Mouse (Mus musculus) gastrocnemius, adult 18-20 months (tissue): ENCODE results near the gene Rpl6. TPM values are rescaled to one million over a fixed set of nuclear protein-coding genes. Genes with fewer than 3 reads are reported as not detected.

Experiments used
- DNase-seq: peaks from one replicate; pipeline ENCODE4 v3.0.0; 2021; ENCODE audit warnings: low spot score
- long read RNA-seq, 2 experiments: library from polyadenylated mRNA; stranded (forward); transcript quantifications; one replicate each; pipeline ENCODE4 v2.0.0; 2021
- total RNA-seq, 2 experiments: library from RNA; stranded (reverse); gene quantifications; 2 replicates each; pipeline ENCODE4 v1.2.3; 2021

Gene Rpl6
- 100 to 1,000 TPM; 465 to 471 TPM for total RNA-seq
- long read RNA-seq, experiment 1, transcript Rpl6-201 (7 exons, 1,270 nt) = major isoform, 218 of 243 reads
- long read RNA-seq, experiment 1, partial matches to known transcripts = 19 of 243 reads
- long read RNA-seq, experiment 1, other reads (novel, unspliced or antisense) = 2 of 243 reads
- long read RNA-seq, experiment 2, transcript Rpl6-201 (7 exons, 1,270 nt) = major isoform, 209 of 239 reads
- long read RNA-seq, experiment 2, partial matches to known transcripts = 28 of 239 reads
- long read RNA-seq, experiment 2, other reads (novel, unspliced or antisense) = 2 of 239 reads

DNA sequence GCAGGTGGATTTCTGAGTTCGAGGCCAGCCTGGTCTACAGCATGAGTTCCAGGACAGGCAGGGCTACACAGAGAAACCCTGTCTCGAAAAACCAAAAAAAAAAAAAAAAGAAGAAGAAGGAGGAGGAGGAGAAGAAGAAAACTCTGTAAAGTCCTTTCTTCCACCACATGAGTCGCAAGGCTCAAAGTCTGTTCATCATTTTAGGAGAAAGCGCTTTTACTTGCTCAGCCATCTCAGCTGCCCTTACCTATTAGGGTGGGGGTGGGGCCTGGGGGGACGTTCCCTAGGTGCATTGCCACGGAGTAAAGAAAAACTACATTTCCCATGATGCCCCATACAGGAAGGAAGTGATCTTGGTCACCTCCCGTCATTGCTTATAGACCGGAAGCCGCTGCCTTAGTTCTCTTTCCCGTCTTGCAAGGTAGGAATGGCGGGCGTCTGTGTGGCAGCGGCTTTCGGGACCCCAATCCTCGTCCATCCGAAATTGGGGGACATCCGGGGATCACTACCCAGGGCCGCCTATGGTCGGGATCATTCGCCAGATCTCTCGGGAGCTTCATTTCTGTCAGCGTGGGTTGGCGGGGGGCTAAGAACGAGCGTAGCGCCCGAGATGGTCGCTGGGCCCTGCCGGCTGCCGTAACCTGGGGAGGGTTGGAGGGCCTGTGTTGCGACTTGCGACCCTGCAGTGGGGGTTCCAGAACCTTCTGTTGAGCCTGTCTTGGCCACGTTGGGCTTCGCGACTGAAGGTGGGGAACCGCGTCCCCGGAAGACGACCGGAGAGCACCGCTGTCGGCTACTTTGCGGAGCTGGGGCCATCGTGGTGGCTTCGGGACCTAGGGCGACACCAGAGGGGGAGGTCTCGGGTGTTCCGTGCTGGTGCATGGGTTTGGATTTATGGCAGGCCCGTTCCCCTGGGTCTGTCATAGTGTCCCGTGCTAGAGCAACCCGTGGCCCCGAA is at the start of gene Rpl6:
Gene Rpl6, plus strand, starts transcription at position 350 of the 958 bp plus-strand sequence.
- peak; percentile 85 for DNase-seq

- DNase-seq = no peak
Measured at GRCm38 (mm10) chr5:121156121-121156520, 48.2 kb upstream of the Rpl6 start.

DNA sequence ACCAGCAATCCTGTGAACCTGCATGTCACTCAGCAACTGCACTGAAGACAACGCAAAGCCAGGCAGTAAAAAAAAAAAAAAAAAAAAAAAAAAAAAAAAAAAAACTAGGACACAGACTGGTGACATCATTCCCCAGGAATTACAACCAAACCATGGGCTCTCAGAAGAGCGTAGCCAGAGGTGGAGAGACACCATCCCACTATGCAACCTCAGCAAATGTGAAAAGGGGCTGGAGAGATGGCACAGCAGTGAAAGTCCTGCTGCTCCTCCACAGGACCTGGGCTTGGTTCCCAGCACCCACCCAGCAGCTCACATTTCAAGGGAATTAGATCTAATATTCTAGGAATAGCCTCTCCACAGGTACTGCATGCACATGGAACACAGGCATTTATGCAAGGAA is 47.3 kb upstream of the Rpl6 start:
- DNase-seq = no peak

DNA sequence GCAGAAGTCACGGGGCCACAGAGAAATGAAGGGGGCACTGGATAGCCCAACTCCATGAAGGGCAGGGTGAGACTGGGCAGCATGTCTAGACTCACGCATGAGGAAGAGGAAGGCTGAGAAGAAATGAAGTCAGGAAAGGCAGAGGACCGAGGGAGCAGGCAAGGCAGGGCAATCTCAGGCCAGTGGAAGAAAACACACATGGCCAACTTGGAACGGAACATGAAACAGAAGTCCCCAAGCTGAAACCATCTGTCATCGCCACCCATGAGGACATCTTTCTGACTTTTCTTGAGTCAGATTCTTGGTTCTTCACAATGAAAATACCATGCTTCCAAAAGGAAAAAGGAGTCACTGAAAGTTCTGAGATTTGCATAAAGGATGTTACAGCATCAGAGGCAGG is 46.8 kb upstream of the Rpl6 start:
- no peak for DNase-seq

- no peak for DNase-seq
Measured at GRCm38 (mm10) chr5:121158966-121159365, 45.3 kb upstream of the Rpl6 start.

GRCm38 (mm10) chr5:121162285-121162684 is 42.0 kb upstream of the Rpl6 start:
- DNase-seq = no peak

DNA sequence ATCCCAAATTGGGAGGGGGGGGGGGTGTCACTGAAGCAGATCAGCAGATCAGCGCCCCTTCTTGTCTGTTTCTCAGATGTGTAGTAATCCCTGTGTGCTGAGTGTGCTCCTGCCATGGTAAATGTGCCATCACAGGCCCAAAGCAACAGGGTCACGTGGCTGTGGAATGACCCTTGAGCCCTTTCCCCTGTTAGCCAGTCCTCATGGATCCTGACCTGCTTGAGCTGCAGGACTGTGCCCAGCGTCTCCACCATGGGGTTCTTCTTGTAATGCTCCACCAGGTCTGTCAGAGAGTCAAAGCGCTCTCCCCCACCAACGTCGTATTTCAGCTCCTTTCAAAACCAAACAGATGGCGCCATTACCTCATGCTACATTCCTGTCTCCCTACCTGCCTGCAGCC is 41.4 kb upstream of the Rpl6 start:
- DNase-seq = no peak

- no peak for DNase-seq
Measured at GRCm38 (mm10) chr5:121166884-121167283, 37.4 kb upstream of the Rpl6 start.

DNA sequence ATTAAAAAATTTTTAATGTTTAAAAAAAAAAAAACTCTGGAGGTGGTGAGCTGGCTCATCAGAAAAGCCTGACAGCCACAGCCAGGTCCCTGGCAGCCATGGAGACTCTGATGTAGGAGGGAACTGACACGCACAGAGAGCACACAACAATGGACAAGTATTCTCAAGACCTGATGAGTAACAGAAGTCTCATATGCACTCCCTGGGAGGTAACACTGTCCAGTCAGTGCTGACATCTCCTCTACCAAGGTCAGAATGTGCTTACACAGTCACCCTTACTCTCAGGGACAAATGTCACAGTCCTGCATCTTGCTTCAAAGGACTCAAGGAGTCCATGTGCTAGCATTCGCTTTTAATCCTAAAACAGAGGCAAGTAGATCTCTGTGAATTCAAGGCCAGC is 34.7 kb upstream of the Rpl6 start:
- DNase-seq = no peak

DNA sequence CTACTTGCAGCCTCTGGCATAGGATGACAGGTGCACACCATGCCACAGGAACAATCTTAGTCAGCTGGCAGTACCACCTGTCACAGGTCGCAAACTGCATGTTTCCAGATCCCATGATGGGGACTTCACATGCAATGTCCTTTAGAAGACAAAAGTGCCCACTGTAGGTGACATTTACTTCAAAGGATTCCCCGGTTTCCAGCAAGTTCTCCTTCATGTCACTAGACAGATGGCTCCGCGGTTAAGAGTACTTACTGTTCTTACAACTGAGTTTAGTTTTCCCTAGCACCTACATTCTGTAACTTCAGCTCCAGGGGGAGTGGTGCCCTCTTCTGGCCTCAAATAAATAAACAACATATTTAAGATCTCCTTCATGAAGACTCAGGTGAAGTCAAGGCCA is 31.4 kb upstream of the Rpl6 start:
- peak; percentile 40 for DNase-seq

DNA sequence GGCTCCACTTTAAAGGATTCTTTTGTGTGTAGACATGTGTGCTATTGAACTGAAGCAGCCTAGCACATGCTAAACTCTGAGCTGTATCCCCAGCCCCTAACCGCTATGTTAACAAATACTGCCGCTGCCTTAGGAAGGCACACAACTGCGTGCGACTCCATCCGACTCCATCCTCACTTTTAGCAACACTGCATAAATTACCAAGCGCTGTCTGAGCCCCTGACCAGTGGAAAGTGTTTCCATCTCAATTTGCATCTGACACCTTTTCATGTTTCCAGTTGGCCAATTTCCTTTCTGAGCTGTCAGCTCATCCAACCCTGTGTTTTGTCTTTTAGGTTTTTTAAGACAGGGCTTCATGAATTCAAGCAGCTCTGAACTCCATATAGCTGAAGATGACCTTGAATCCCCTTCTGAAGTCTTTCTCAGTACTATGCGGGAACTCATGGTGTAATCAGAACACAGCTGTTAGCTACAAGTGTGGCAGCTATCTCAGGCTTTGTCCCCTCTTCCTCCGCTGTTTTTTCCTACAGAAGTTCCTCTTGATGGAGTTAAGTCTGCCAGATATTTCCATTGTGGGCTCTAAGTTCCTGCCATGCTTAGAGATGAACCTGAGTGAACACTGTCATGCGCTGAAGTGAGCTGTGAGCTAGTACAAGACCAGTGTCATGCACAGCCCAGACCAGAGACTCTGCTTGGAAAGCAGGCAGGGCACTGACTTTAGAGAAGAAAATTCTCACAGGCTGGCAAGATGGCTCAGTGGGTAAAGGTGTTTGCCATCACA is 25.0 kb upstream of the Rpl6 start:
- DNase-seq = no peak

- DNase-seq = no peak
Measured at GRCm38 (mm10) chr5:121183269-121183668, 21.0 kb upstream of the Rpl6 start.

GRCm38 (mm10) chr5:121184375-121184774 is 19.9 kb upstream of the Rpl6 start:
- DNase-seq = no peak

DNA sequence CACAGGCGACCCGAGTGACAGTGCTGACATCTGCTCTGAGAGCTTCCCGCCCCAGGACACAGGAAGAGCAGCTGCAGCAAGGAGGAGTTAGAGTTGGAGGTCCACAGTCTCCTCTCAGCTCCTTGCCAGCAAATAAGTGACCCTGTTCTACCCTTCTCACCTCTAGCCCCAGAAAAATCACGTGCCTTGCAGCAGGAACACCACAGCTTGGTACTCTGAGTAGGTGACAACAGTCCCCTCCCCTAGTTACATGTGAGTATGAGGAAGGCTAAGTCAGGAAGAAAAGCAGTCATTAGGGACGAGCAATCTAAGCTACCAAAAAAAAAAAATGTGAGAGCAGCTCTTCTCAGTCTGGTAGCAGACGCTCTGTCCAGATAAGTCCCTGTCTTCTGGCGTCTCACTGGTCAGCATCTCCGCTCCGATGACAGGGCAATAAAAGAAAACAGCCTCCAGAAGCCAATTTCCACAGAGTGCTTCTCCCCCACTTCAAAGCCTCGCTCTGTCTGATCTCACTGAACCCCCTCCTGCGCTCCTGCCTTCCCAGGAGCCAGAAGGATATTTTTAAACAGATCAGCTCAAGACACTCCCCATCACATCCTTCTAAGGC is 19.2 kb upstream of the Rpl6 start:
- no peak for DNase-seq

DNA sequence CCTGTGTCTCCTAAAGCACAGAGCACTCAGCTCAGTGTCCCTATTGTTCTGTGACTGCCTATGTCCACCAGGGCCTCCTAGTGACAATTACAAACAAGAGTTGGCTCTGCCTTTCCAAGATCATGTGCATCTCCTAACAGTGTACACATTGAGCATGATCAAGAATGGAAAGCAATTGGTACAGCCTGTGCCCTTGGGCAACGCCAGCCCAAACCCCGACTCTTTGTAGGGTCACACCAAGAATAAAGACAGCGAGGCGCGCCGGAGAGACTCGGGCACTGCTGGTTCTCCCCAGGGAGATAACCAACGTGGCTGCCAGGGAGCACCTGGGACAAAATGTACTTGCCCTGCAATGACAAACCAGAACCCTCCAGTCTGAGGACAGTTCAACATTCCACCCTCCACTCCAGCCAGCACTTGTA is 16.7 kb upstream of the Rpl6 start:
- peak; percentile 68 for DNase-seq

DNA sequence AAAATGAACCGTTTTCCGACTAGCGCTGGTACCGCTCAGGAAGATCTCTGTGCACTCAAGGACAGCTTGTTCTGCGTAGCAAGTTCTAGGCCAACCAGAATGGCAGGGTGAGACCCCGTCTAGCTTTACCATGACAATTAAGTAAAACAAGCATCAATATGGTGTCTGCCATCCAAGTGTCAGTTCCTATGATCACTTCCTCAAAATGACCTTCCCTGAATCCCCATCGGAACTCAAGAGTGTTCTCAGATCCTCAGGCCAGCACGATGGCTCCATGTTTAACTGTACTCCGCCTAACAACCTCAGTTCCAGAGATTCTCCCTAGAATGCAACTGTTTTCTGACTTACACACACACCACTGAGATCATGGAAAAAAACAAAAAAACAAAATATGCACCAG is 16.0 kb upstream of the Rpl6 start:
- DNase-seq = no peak

DNA sequence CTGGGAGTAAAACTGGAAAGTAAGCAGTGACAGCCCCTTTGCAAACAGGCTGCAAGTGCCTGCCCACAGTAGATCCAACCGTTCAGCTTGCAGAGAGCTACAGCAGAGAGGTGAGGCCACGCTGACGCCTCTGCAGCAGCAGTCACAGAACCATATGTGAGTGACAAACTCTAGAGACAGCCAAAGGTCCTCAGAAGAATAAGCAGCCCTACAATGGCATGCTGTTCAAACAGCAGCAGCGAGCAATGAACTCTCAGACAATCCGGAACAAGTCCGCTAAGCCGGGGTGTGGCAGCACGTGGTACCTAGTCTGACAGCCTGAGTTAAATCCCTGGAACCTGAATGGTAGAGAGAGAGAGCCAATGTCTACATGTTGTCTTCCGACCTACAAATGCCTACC is 15.1 kb upstream of the Rpl6 start:
- no peak for DNase-seq

- DNase-seq = no peak
Measured at GRCm38 (mm10) chr5:121190210-121190835, 14.0 kb upstream of the Rpl6 start.

GRCm38 (mm10) chr5:121190836-121191583 is 13.3 kb upstream of the Rpl6 start, which contains the start of gene Ptpn11:
TSS of gene Ptpn11 (minus strand) at chr5:121191397.
- peak; percentile 75 for DNase-seq

DNA sequence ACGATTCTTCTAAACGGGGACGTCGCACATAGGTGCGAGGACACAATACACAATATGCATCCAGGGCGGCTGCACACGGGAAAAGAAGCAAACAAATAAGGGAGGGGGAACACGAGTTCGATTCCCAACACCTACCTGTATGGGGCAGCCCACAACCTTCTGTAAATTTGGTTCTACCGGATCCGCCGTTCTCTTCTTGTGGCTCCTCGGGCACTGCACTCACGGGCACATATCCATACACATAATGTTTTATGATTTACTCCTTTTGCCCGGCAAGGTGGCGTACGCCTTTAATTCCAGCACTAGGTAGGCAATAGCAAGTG is 12.7 kb upstream of the Rpl6 start:
- no peak for DNase-seq
